22 mouse cellular contexts compared by ENCODE assay signal in genomic region chr3:34172899-34173298, GRCm38 (mm10).
DNase-seq lines count a peak whose midpoint lies in the region; ATAC-seq lines count a peak whose summit lies in the region.
"Had no signal": no experiment of that assay in that cellular context is flagged by ENCODE, and none has a peak within 500 bp of the region (broad histone marks: within the 10 kb centered on the region; RNA-seq: fewer than 3 reads in every experiment).

No protein-coding gene starts in this region.

- H3K27ac ChIP-seq in forebrain, embryonic 13.5 days, result peak overlapping the region; percentile 14; the same call in 1 of the 2 replicates
- no peak overlapping the region; the same call in 1 of the 2 replicates for H3K27ac ChIP-seq in forebrain, embryonic 14.5 days (ENCODE audit: low read depth, low read length)
- H3K27ac ChIP-seq in kidney, embryonic 16.5 days (ENCODE audit: low read length), result no peak overlapping the region
- H3K27ac ChIP-seq in midbrain, embryonic 12.5 days (replicated peaks), result no peak overlapping the region
- H3K27ac ChIP-seq: embryonic facial prominence, embryonic 12.5 days; gastrocnemius, adult 2 months; hindbrain, embryonic 10.5 days; hindbrain, embryonic 14.5 days; intestine, embryonic 15.5 days had no signal

- no peak for DNase-seq in forebrain, embryonic 14.5 days (ENCODE audit: low spot score)
- no peak for DNase-seq in kidney, adult 8-10 months
- DNase-seq in A20 (ENCODE audit: low read depth, low spot score), result peak; percentile 5
- no peak for DNase-seq in gastrocnemius, adult 18-20 months (ENCODE audit: low spot score)
- no peak for DNase-seq in lung, postnatal 4 days
- DNase-seq: adrenal gland, adult 8-10 months; adrenal gland, postnatal 36 days; cerebellum, adult 11 months; cerebellum, adult 8-10 months; cerebellum, postnatal 14 days; embryo, embryonic 11 days; gastrocnemius, adult 2 months; gastrocnemius, postnatal 25 days had no signal

- H3K27me3 ChIP-seq in forebrain, embryonic 13.5 days, result no peaks in the 10 kb centered on the region
- H3K27me3 ChIP-seq in forebrain, embryonic 14.5 days (replicated peaks; ENCODE audit: control insufficient read depth, insufficient read depth, low read length), result no peaks in the 10 kb centered on the region
- H3K27me3 ChIP-seq in kidney, embryonic 16.5 days (ENCODE audit: insufficient read depth, low read length), result no peaks in the 10 kb centered on the region
- H3K27me3 ChIP-seq in midbrain, embryonic 12.5 days, result no peaks in the 10 kb centered on the region
- H3K27me3 ChIP-seq: CH12.LX; embryonic facial prominence, embryonic 12.5 days; heart, embryonic 12.5 days; intestine, embryonic 15.5 days had no signal

- 48% methylated on average over 4 of the region's 4 CpGs for WGBS in forebrain, embryonic 13.5 days
- WGBS in forebrain, embryonic 14.5 days, result 58% methylated on average over 4 of the region's 4 CpGs
- 79% methylated on average over 4 of the region's 4 CpGs for WGBS in kidney, embryonic 16.5 days
- 34% methylated on average over 4 of the region's 4 CpGs for WGBS in midbrain, embryonic 12.5 days

- 0 out of 2 replicates have a peak, but pooled peaks cover 8% of the 10 kb centered on the region for H3K4me1 ChIP-seq in forebrain, embryonic 13.5 days
- peaks cover 6% of the 10 kb centered on the region; the same call in 1 of the 2 replicates for H3K4me1 ChIP-seq in forebrain, embryonic 14.5 days (ENCODE audit: control insufficient read depth, insufficient read depth, low read length)
- no peaks in the 10 kb centered on the region for H3K4me1 ChIP-seq in kidney, embryonic 16.5 days (ENCODE audit: insufficient read depth, low read length)
- H3K4me1 ChIP-seq in midbrain, embryonic 12.5 days, result peaks cover 5% of the 10 kb centered on the region; the same call in 1 of the 2 replicates
- H3K4me1 ChIP-seq: embryonic facial prominence, embryonic 12.5 days; heart, embryonic 12.5 days; intestine, embryonic 15.5 days had no signal

- H3K9me3 ChIP-seq in forebrain, embryonic 13.5 days (replicated peaks), result no peaks in the 10 kb centered on the region
- no peaks in the 10 kb centered on the region for H3K9me3 ChIP-seq in forebrain, embryonic 14.5 days (replicated peaks; ENCODE audit: control insufficient read depth, low read length)
- H3K9me3 ChIP-seq in kidney, embryonic 16.5 days (ENCODE audit: low read length), result no peaks in the 10 kb centered on the region
- no peaks in the 10 kb centered on the region for H3K9me3 ChIP-seq in midbrain, embryonic 12.5 days
- H3K9me3 ChIP-seq: embryonic facial prominence, embryonic 12.5 days; heart, embryonic 12.5 days; hindbrain, embryonic 10.5 days; intestine, embryonic 15.5 days had no signal

- no peak overlapping the region for H3K4me3 ChIP-seq in forebrain, embryonic 13.5 days
- no peak overlapping the region for H3K4me3 ChIP-seq in forebrain, embryonic 14.5 days (ENCODE audit: low read depth, low read length)
- H3K4me3 ChIP-seq in kidney, embryonic 16.5 days (ENCODE audit: low read length), result no peak overlapping the region
- no peak overlapping the region for H3K4me3 ChIP-seq in midbrain, embryonic 12.5 days
- H3K4me3 ChIP-seq: embryonic facial prominence, embryonic 12.5 days; gastrocnemius, adult 2 months; heart, embryonic 12.5 days; hindbrain, embryonic 10.5 days; intestine, embryonic 15.5 days had no signal

- no peak overlapping the region for H3K4me2 ChIP-seq in forebrain, embryonic 13.5 days
- H3K4me2 ChIP-seq in forebrain, embryonic 14.5 days (ENCODE audit: low read length), result no peak overlapping the region
- H3K4me2 ChIP-seq in kidney, embryonic 16.5 days (replicated peaks; ENCODE audit: low read depth, low read length), result no peak overlapping the region
- no peak overlapping the region for H3K4me2 ChIP-seq in midbrain, embryonic 12.5 days (replicated peaks)
- H3K4me2 ChIP-seq: embryonic facial prominence, embryonic 12.5 days; heart, embryonic 12.5 days; hindbrain, embryonic 14.5 days; intestine, embryonic 15.5 days had no signal

- no peak overlapping the region for H3K9ac ChIP-seq in forebrain, embryonic 13.5 days
- no peak overlapping the region for H3K9ac ChIP-seq in forebrain, embryonic 14.5 days (ENCODE audit: low read length)
- H3K9ac ChIP-seq in kidney, embryonic 16.5 days (replicated peaks; ENCODE audit: low read length), result no peak overlapping the region
- no peak overlapping the region for H3K9ac ChIP-seq in midbrain, embryonic 12.5 days (replicated peaks)
- H3K9ac ChIP-seq: embryonic facial prominence, embryonic 12.5 days; heart, embryonic 12.5 days; hindbrain, embryonic 14.5 days; intestine, embryonic 15.5 days had no signal

- ATAC-seq in forebrain, embryonic 13.5 days, result 0 out of 2 replicates have a peak, but pooled peaks have one; percentile 24
- ATAC-seq in forebrain, embryonic 14.5 days, result no peak
- ATAC-seq in kidney, embryonic 16.5 days (ENCODE audit: low FRiP score, low TSS enrichment), result peak; percentile 35; the same call in 1 of the 2 replicates
- ATAC-seq in midbrain, embryonic 12.5 days (ENCODE audit: low FRiP score, low read depth), result 0 out of 2 replicates have a peak, but pooled peaks have one; percentile 23
- ATAC-seq: intestine, embryonic 15.5 days had no signal

- no peaks in the 10 kb centered on the region for H3K36me3 ChIP-seq in forebrain, embryonic 13.5 days (ENCODE audit: poor library complexity, severe bottlenecking)
- H3K36me3 ChIP-seq in forebrain, embryonic 14.5 days (ENCODE audit: control insufficient read depth, insufficient read depth, low read length), result no peaks in the 10 kb centered on the region
- no peaks in the 10 kb centered on the region for H3K36me3 ChIP-seq in kidney, embryonic 16.5 days (ENCODE audit: insufficient read depth, low read length)
- no peaks in the 10 kb centered on the region for H3K36me3 ChIP-seq in midbrain, embryonic 12.5 days
- H3K36me3 ChIP-seq: embryonic facial prominence, embryonic 12.5 days; heart, embryonic 12.5 days; hindbrain, embryonic 10.5 days; intestine, embryonic 15.5 days had no signal
